Mouse (Mus musculus) CH12.LX (cell line): ENCODE measurements around the gene Tekt5. TPM values are rescaled to one million over a fixed set of nuclear protein-coding genes. Genes with fewer than 3 reads are reported as not detected.

Experiments used
- DNase-seq: peaks from one replicate; pipeline ENCODE4 v3.0.0-alpha.2; 2013; ENCODE audit errors: extremely low read depth
- H3K27ac ChIP-seq: 2 replicates; pipeline ENCODE4 v1.5.1; 2012; ENCODE audit warnings: low read depth, mild to moderate bottlenecking, control low read depth, moderate library complexity; ENCODE audit not compliant: insufficient read depth
- H3K27me3 ChIP-seq: replicated peaks from 2 replicates; pipeline ENCODE3; 2012; ENCODE audit warnings: inconsistent platforms
- H3K36me3 ChIP-seq, 2 experiments: replicated peaks in 1 of 2; 2 replicates each; pipeline versions ENCODE3 to v1.6.1; 2012; ENCODE audit warnings: inconsistent platforms in 1 of 2, low read length in 1 of 2, mild to moderate bottlenecking in 1 of 2, mixed read lengths in 1 of 2, moderate library complexity in 1 of 2; ENCODE audit not compliant: control insufficient read depth in 1 of 2, insufficient read depth in 1 of 2
- H3K4me1 ChIP-seq, 2 experiments: 2 replicates each; pipeline ENCODE4 v1.6.1; 2012; ENCODE audit warnings: inconsistent platforms in 1 of 2, moderate library complexity in 1 of 2; ENCODE audit not compliant: insufficient read depth in 2 of 2, control insufficient read depth in 1 of 2
- H3K4me2 ChIP-seq: 2 replicates; pipeline ENCODE4 v1.6.1; 2012; ENCODE audit warnings: low read depth, mild to moderate bottlenecking, control low read depth; ENCODE audit not compliant: poor library complexity, insufficient read depth, severe bottlenecking
- H3K4me3 ChIP-seq, 3 experiments: fragments of 150-350 bp in 1 of 3; sonication (generic) in 1 of 3; replicated peaks in 1 of 3; 2 replicates each; pipeline versions ENCODE3 to v1.5.1; 2011 to 2012; ENCODE audit warnings: low read depth in 2 of 3, low read length in 2 of 3, mild to moderate bottlenecking in 2 of 3, moderate library complexity in 2 of 3, control low read depth in 1 of 3, improper control_type of control experiment in 1 of 3, inconsistent platforms in 1 of 3, mixed read lengths in 1 of 3; ENCODE audit not compliant: poor library complexity in 1 of 3
- H3K79me2 ChIP-seq: replicated peaks from 2 replicates; pipeline ENCODE4 v1.6.1; 2012; ENCODE audit warnings: mild to moderate bottlenecking, moderate library complexity; ENCODE audit not compliant: control insufficient read depth, poor library complexity, insufficient read depth, severe bottlenecking; ENCODE audit errors: extremely low read depth
- H3K9ac ChIP-seq: 2 replicates; pipeline ENCODE4 v1.6.1; 2012; ENCODE audit warnings: low read depth, mild to moderate bottlenecking, control low read depth, moderate library complexity; ENCODE audit not compliant: insufficient read depth
- H3K9me3 ChIP-seq: replicated peaks from 2 replicates; pipeline ENCODE3; 2012; ENCODE audit warnings: low read length, inconsistent platforms, mixed read lengths
- BHLHE40 ChIP-seq: IDR thresholded peaks from 2 replicates; pipeline ENCODE4 v1.6.1; 2011; ENCODE audit warnings: mild to moderate bottlenecking, low read depth, low read length, improper control_type of control experiment
- CHD2 ChIP-seq: IDR thresholded peaks from 2 replicates; pipeline ENCODE4 v1.6.1; 2011; ENCODE audit warnings: low read length, improper control_type of control experiment
- EP300 ChIP-seq: IDR thresholded peaks from 2 replicates; pipeline ENCODE4 v1.6.1; 2011; ENCODE audit warnings: low read length, improper control_type of control experiment
- GABPA ChIP-seq: IDR thresholded peaks from 2 replicates; pipeline ENCODE4 v1.6.1; 2012; ENCODE audit warnings: low read depth, low read length, improper control_type of control experiment, inconsistent platforms; ENCODE audit not compliant: insufficient replicate concordance
- JUN ChIP-seq: IDR thresholded peaks from 2 replicates; pipeline ENCODE4 v1.6.1; 2011; ENCODE audit warnings: low read depth, mild to moderate bottlenecking, low read length, improper control_type of control experiment, moderate library complexity; ENCODE audit not compliant: insufficient read depth
- JUND ChIP-seq: conservative IDR thresholded peaks from 2 replicates; pipeline ENCODE4 v1.6.1; 2011; ENCODE audit warnings: low read depth, low read length, improper control_type of control experiment
- MAFK ChIP-seq: IDR thresholded peaks from 2 replicates; pipeline ENCODE4 v1.6.1; 2011; ENCODE audit warnings: low read length, improper control_type of control experiment; ENCODE audit not compliant: insufficient replicate concordance
- MAX ChIP-seq: IDR thresholded peaks from 2 replicates; pipeline ENCODE4 v1.6.1; 2011; ENCODE audit warnings: low read length, improper control_type of control experiment
- NRF1 ChIP-seq: IDR thresholded peaks from 2 replicates; pipeline ENCODE4 v1.6.1; 2014; ENCODE audit warnings: low read depth, mild to moderate bottlenecking, inconsistent platforms, low read length, improper control_type of control experiment, moderate library complexity
- PAX5 ChIP-seq: IDR thresholded peaks from 2 replicates; pipeline ENCODE4 v1.6.1; 2012; ENCODE audit warnings: low read length, inconsistent platforms, mixed read lengths
- POLR2AphosphoS2 ChIP-seq: IDR thresholded peaks from 2 replicates; pipeline ENCODE4 v1.6.1; 2011; ENCODE audit warnings: low read depth, low read length, improper control_type of control experiment
- RAD21 ChIP-seq: IDR thresholded peaks from 2 replicates; pipeline ENCODE4 v1.6.1; 2011; ENCODE audit warnings: low read depth, mild to moderate bottlenecking, low read length, improper control_type of control experiment, moderate library complexity
- RCOR1 ChIP-seq: conservative IDR thresholded peaks from 2 replicates; pipeline ENCODE4 v1.6.1; 2012; ENCODE audit warnings: low read depth, mild to moderate bottlenecking, inconsistent platforms, low read length, improper control_type of control experiment
- SMC3 ChIP-seq: IDR thresholded peaks from 2 replicates; pipeline ENCODE4 v1.6.1; 2011; ENCODE audit warnings: low read depth, low read length, improper control_type of control experiment
- UBTF ChIP-seq: IDR thresholded peaks from 2 replicates; pipeline ENCODE4 v1.6.1; 2012; ENCODE audit warnings: low read depth, mild to moderate bottlenecking, inconsistent platforms, low read length, improper control_type of control experiment, moderate library complexity
- USF2 ChIP-seq: conservative IDR thresholded peaks from 2 replicates; pipeline ENCODE4 v1.6.1; 2011; ENCODE audit warnings: low read depth, low read length, improper control_type of control experiment
- ZC3H11A ChIP-seq: IDR thresholded peaks from 2 replicates; pipeline ENCODE4 v1.6.1; 2012; ENCODE audit warnings: low read depth, mild to moderate bottlenecking, inconsistent platforms, low read length, improper control_type of control experiment
- ZKSCAN1 ChIP-seq: IDR thresholded peaks from 2 replicates; pipeline ENCODE4 v1.6.1; 2012; ENCODE audit warnings: low read depth, inconsistent platforms, low read length, improper control_type of control experiment, borderline replicate concordance
- ZMIZ1 ChIP-seq: IDR thresholded peaks from 2 replicates; pipeline ENCODE4 v1.6.1; 2012; ENCODE audit warnings: low read depth, mild to moderate bottlenecking, inconsistent platforms, low read length, improper control_type of control experiment
- dilution Hi-C: fragments of 300-500 bp; cut with MboI; formaldehyde crosslinking; loops from 2 replicates; pipeline ENCODE4 v1.14.3; 2020; ENCODE audit warnings: low sequenced_read_pairs; ENCODE audit not compliant: extremely low pct_unique_long_range_greater_than_20kb, extremely low pct_ligation_motif_present
- in situ Hi-C: fragments of 300-500 bp; cut with MboI; formaldehyde crosslinking; loops from 3 replicates; pipeline ENCODE4 v1.14.3; 2019; ENCODE audit warnings: low sequenced_read_pairs, low pct_ligation_motif_present, low pct_unique_long_range_greater_than_20kb, mixed read lengths
- polyA plus RNA-seq: library from polyadenylated mRNA; unstranded; fragments of >175 nt; gene quantifications from 2 replicates; pipeline ENCODE4 v1.2.1, GENCODE M21; 2012; ENCODE audit warnings: low read depth; ENCODE audit not compliant: insufficient read length
- total RNA-seq, 2 experiments: library from RNA; depleted of rRNA; stranded (reverse); fragments of 300-350 nt in 1 of 2; fragments of >200 nt in 1 of 2; gene quantifications; 2 replicates each; pipeline ENCODE4 v1.2.3; 2012 to 2014

The Tekt5 gene
- total and polyA plus RNA-seq, 3 experiments = 0.17 TPM; not detected in 2

- no peak for TF ChIP-seq JUN
- no peak for TF ChIP-seq JUND
- TF ChIP-seq CHD2 = no peak
- no peak for TF ChIP-seq RAD21
- TF ChIP-seq ZMIZ1 = no peak
- no peak for TF ChIP-seq NRF1
- TF ChIP-seq GABPA = no peak
- TF ChIP-seq PAX5 = no peak
- no peak for TF ChIP-seq ZKSCAN1
- no peak for TF ChIP-seq USF2
- TF ChIP-seq RCOR1 = no peak
- no peak for TF ChIP-seq MAX
- no peak for TF ChIP-seq EP300
- TF ChIP-seq SMC3 = no peak
- no peak for TF ChIP-seq POLR2AphosphoS2
- no peak for TF ChIP-seq UBTF
- Histone ChIP-seq H3K9me3 (no peaks in the 10 kb centered on the region), H3K4me1 (peaks cover 3 to 24% of the 10 kb centered on the region in 2 experiments; a peak in 3 of 4 replicates), H3K36me3 (no peaks in the 10 kb centered on the region), H3K9ac (no peak overlapping the region), H3K27ac (no peak overlapping the region), H3K4me3 (no peak overlapping the region), H3K27me3 (no peaks in the 10 kb centered on the region), H3K4me2 (no peak overlapping the region), H3K79me2 (no peaks in the 10 kb centered on the region)
- DNase-seq = no peak
- dilution Hi-C loops (no loop called here), in situ Hi-C loops (no loop called here)
Observed at GRCm38 (mm10) chr16:10441761-10442160, 46.5 kb upstream of the Tekt5 start.

DNA sequence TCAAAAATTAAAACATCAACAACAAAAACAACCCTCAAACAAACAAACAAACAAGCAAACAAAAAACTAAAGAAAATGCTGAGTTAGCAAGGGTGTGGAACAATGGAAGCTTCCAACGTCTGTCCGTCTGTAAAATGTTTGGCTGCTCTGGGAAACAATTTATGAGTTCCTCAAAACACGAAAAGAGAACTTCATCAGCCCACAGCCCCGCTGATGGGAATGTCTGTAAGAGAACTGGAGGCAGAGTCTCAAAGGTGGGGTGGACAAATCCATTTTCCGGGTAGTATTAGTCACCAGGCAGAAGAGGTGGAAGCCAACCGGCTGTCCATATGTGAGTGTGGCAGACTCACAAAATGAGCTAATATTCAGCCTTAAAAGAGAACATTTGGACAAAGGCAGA lies 46.0 kb upstream of the Tekt5 start:
- peaks cover 3 to 21% of the 10 kb centered on the region in 2 experiments; a peak in 3 of 4 replicates for H3K4me1 ChIP-seq
- H3K27me3 ChIP-seq = no peaks in the 10 kb centered on the region
- in situ Hi-C loops (no loop called here), dilution Hi-C loops (no loop called here)
- H3K4me2 ChIP-seq = no peak overlapping the region
- no peaks in the 10 kb centered on the region for H3K36me3 ChIP-seq
- no peak overlapping the region for H3K9ac ChIP-seq
- H3K27ac ChIP-seq = no peak overlapping the region
- no peak for TF ChIP-seq EP300
- TF ChIP-seq JUN = no peak
- TF ChIP-seq ZKSCAN1 = no peak
- TF ChIP-seq BHLHE40 = no peak
- no peak for TF ChIP-seq RAD21
- TF ChIP-seq MAFK = peak; percentile 78
- no peak for TF ChIP-seq ZC3H11A
- TF ChIP-seq, all 38 proteins: peak for 1
- Histone ChIP-seq H3K79me2 (no peaks in the 10 kb centered on the region), H3K9me3 (no peaks in the 10 kb centered on the region), H3K4me3 (no peak overlapping the region)
- DNase-seq = no peak
